Mouse (Mus musculus): ENCODE data around the gene Ltbp4.

The Ltbp4 gene

GRCm38 (mm10) chr7:27300351-27300750 lies 37.1 kb downstream of the Ltbp4 start:
- DNase-seq (ENCODE audit: low read depth, low spot score): no peak

GRCm38 (mm10) chr7:27298816-27299215 lies 38.7 kb downstream of the Ltbp4 start:
- DNase-seq (ENCODE audit: low read depth, low spot score): peak; percentile 57

DNA sequence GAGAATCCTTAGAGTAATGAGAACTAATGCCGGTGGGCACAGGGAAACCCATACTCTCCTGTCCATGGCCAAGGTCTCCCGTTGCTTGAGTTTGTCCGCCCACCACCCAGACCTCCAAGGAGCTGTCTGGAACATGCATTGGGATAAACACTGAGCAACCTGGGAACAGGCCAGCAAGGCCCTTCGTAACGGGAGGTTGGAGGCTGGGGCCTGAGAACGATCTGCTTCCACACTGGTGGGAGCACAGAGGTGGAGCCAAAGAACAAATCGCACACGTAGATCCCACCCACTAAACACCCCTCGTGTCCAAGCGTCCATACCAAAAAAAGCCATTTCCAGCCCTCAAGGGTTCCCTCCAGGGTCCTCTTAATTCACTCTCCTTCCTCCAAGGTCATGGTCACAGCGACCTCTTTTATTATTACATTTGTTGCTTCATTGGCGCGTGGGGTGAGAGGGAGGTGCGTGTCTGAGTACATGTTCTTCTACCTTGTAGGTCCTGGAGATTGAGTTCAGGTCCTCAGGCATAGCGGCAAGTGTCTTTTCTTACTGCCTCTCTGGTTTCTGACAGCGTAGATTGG lies 39.4 kb downstream of the Ltbp4 start:
- no peak for DNase-seq (ENCODE audit: low read depth, low spot score)

DNA sequence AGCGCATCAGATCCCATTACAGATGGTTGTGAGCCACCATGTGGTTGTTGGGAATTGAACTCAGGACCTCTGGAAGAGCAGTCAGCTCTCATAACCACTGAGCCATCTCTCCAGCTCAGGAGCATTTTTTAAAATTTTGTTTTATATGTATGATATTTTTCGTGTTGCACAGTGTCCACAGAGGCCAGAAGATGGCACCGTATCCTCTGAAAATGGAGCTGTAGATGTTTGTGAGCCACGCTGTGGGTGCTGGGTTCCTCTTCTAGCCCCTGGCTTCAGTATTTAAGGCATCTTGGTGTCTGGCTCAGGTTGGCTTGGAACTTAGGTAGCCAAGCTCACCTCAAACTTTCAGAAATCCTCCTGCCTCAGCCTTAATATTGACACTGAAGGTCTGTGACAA lies 41.0 kb downstream of the Ltbp4 start:
- DNase-seq (ENCODE audit: low read depth, low spot score): no peak

GRCm38 (mm10) chr7:27295956-27296355 lies 41.5 kb downstream of the Ltbp4 start:
- no peak for DNase-seq (ENCODE audit: low read depth, low spot score)

GRCm38 (mm10) chr7:27291795-27292466 lies 45.6 kb downstream of the Ltbp4 start:
- peak; percentile 79 for DNase-seq (ENCODE audit: low read depth, low spot score)

DNA sequence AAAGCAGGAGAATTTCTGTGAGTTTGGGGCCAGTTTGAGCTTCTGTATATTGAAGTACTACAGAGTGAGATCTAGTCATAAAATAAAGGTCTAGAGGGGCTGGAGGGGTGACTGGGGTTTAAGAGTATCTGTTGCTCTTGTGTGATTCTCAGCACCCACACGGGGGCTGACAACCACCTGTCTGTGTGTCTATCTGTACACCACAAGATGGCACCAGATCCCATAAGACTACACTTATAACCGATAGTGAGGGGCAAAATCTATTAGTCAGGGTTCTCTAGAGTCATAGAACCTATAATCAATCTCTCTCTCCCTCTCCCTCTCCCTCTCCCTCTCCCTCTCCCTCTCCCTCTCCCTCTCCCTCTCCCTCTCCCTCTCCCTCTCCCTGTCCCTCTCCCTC lies 46.9 kb downstream of the Ltbp4 start:
- DNase-seq (ENCODE audit: low read depth, low spot score): no peak

DNA sequence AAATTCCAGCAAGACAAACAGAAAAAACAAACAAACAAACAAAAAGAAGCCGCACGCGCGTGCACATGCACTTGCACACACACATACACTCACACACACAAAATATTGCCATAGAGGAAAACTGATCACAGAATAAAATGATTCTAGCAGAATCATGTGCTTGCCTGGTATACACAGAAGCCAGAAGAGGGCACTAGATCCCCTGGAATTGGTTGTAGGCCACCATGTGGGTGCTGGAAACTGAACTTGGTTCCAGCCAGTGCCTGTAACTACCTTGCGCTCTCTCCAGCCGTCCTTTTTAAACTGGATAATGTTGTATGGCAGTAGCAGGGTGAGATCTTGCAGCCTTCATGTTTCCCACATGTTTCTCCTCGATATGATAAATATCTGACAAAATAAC lies 48.8 kb downstream of the Ltbp4 start:
- no peak for DNase-seq (ENCODE audit: low read depth, low spot score)

DNA sequence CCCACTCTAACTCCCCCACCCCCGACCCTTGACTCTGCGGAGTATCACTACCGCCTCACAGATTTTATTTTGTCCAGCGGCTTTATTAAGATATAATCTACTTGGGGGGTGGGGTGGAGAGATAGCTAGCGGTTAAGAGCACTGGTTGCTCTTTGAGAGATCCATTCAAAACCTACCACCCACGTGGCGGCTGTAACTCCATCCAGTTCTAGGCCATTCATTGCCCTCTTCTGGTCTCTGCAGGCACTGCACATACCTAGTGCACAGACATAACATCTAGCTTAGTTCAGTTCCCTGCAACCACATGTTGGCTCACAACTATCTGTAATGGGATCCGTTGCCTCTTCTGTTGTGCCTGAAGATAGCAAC lies 51.8 kb downstream of the Ltbp4 start:
- DNase-seq (ENCODE audit: low read depth, low spot score): peak; percentile 80

DNA sequence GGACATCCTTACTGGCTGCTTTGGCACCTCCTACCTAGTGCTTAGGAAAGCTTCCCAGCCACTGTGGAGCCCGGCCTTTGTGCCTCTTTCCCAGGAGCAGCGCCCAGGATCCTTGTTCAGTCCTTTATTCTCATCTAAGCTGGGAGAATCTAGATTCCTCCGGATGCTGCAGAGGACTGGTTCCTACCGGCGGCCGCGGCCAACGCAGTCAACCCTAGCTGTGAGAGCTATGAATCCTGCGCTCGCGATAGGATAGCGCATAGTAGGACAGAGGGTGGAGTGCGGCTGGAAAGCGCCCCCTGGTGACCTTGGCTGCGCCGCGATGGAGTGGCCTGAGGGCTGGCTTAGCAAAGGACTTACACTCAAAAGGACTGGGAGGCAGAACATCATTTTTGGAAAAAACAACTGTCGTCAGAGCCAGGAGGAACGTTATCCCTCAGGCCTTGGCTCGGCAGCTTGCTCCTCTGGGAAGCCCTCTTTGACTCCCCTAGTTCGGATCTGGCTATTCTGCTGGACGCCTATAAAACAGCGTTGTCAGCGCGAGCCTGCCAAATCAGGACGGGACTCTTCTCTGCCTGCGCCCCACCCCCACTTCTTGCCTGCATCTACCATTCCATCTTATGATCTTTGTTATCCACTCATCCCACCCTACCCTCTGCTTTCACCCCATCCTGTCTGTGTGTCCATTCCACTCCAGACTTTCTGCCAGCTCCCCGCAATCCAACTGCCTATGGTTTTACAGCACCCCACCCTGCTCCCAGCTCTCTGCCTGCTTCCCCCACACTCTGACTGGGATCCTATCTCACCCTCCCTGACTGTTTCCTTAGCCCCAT lies 52.4 kb downstream of the Ltbp4 start:
- DNase-seq (ENCODE audit: low read depth, low spot score): peak; percentile 44

GRCm38 (mm10) chr7:27282225-27282624 lies 55.3 kb downstream of the Ltbp4 start:
- no peak for DNase-seq (ENCODE audit: low read depth, low spot score)

DNA sequence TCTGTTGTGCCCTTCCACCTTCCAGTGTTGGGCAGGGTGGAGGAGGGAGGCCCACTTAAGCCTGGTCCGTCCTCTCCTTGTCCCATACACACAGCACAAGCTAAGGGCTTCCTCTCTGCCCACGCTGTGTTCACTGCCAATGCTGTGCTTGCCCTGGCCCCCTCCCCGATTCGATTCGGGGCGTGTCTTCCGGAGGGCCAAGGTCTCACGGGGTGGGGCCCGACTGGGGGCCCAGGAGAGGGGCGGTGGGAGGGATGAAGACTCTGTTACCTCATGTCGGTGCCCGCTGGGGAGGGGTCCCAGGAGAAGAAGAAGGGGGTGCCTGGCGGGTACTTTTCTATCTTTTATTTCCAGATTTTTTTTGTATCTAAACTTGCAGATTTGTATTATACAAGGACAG lies 55.8 kb downstream of the Ltbp4 start:
- DNase-seq (ENCODE audit: low read depth, low spot score): no peak

DNA sequence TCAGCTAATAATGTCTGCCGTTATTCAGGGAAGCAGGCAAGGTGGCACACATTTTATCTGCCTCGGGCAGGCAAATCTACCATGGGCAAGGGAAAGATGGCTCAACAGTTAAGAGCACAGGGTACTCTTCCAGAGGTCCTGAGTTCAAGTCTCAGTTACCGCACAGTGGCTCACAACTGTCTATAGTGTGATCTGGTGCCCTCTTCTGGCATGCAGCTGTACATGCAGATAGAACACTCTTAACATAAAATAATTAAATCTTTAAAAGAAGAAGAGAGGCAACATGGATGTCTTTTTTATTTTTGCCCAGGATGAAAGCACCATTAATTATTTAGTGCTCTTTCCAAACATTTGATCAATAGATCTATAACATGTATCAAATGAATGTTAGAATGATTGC lies 60.3 kb downstream of the Ltbp4 start:
- DNase-seq (ENCODE audit: low read depth, low spot score): peak; percentile 38

DNA sequence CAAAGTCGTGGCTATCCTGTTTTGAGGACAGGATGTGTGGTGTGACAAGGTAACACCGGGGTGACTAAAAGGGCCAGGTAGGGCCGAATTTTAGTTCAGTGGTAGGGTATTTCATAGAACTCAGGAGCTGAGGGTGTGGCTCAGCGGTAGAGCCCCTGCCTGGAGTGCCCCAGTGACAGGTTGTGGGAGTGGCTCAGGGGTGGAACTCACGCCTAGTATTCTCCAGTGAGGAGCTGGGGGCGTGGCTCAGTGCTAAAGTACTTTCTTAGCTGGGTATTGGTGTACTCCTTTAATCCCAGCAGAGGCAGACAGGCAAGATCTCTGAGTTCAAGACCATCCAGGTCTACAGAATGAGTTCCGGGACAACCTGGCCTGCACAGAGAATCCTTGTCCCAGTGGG lies 61.5 kb downstream of the Ltbp4 start:
- DNase-seq (ENCODE audit: low read depth, low spot score): no peak

DNA sequence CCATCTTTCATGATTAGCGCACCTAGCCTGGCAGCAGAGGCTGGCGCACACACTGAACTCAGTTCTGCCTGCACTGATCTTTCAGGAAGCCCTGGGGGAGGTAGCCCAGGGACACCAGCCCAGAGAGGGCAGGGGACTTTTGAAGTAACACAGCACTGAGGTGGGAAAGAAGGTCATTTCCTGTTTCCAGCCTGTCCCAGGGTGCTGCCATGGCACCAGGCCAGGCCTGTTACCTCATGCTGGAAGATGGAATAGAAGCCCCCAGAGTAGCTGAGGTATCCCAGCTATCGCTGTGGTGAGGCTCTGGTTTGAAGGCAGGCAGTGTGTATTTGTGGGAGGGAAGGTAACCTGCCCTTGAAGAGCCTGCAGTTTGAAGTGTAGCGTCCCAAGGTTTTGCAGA lies 62.6 kb downstream of the Ltbp4 start:
- DNase-seq (ENCODE audit: low read depth, low spot score): no peak

GRCm38 (mm10) chr7:27273739-27274351 lies 63.6 kb downstream of the Ltbp4 start:
- peak; percentile 59 for DNase-seq (ENCODE audit: low read depth, low spot score)

DNA sequence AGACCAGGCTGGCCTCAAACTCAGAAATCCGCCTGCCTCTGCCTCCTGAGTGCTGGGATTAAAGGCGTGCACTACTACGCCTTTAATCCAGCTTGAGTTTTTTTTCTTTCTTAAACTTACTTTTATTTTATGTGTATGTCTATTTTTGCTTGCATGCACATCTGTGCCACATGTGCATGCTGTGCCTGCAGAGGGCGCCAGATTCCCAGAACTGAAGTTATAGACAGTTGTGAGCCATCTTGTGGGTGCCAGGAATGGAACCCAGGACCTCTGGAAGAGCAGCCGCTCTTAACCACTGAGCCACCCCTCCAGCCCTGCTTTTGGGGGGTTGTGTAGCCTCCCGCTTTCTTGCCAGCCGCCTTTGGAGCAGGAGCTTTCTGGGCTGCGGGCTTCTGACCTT lies 66.1 kb downstream of the Ltbp4 start:
- no peak for DNase-seq (ENCODE audit: low read depth, low spot score)

- DNase-seq (ENCODE audit: low read depth, low spot score): peak; percentile 87
Measured at GRCm38 (mm10) chr7:27266515-27267128, 70.9 kb downstream of the Ltbp4 start.

DNA sequence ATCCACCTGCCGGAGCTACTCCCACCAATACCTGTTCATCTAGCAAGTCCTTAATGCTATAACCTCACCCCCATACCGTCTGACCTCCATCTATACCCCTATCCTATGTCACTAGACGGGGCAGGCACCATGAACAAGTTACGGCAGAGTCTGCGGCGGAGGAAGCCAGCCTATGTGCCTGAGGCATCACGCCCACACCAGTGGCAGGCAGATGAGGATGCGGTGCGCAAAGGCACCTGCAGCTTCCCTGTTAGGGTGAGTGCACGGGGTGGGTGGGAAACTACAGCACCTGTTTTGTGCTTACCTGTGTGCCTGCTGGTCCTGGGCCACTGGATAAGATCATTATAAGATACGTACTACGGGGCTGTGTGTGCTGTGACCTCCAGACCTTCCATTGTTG lies 72.7 kb downstream of the Ltbp4 start:
- DNase-seq (ENCODE audit: low read depth, low spot score): peak; percentile 56

GRCm38 (mm10) chr7:27261888-27262287 lies 75.6 kb downstream of the Ltbp4 start:
- DNase-seq (ENCODE audit: low read depth, low spot score): peak; percentile 57

DNA sequence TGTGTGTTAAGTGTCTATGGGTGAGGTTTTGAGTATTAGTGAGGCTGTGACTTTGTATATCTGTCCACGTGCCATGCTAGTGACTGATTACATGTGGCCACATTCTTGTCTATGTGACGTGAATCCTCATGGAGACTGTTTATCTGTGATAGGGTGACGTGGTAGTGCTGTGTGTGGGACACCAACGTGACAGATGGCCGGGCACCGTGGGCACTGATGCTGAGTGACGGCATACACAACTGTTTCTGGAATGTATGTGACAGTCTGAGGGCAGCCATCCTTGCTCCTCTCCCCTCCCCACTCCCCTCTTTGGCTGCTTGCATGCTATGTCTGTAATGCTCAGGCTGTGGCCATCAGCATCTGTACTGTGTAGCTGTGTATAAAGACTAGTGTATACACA lies 76.6 kb downstream of the Ltbp4 start:
- peak; percentile 65 for DNase-seq (ENCODE audit: low read depth, low spot score)

GRCm38 (mm10) chr7:27259771-27260170 lies 77.7 kb downstream of the Ltbp4 start:
- DNase-seq (ENCODE audit: low read depth, low spot score): peak; percentile 71

Measured in brain, adult 2 months (tissue).